Mouse (Mus musculus): ENCODE results near the gene Atp8a1.

DNA sequence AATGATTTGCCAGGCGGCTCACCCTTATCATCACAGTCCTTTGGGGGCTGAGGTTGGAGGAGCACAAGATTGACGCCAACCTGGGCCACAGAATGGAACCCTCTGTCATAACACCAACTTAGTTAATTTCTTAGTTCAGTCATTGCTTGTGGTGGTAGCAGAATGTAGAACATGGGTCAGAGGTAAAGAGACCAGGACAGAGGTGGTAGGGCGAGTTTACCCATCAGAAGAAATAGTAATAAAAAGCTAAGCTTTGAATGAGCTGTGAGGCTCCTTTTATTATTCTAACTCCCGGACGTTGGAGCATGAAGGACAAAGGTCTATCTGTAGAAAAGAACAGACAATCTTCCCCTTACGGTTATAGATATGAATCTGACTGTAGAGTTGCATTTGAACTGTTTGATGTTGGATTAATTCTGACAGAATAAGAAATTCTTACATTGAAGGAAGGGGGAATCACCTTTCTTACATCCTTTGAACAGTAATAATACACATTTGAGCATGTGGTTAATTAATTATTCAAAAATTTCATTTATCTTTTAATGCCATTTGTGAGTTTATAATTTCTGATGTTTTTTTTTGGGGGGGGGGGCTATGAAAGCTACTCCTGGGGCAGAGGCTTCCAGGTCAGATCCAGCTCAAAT lies 7.9 kb upstream of the Atp8a1 start:
- no peak for TF ChIP-seq POLR2A (IDR thresholded peaks at IDR 0.05; ENCODE audit: control insufficient read depth, low read depth, low read length)
- TF ChIP-seq CTCF (IDR thresholded peaks at IDR 0.05; ENCODE audit: control insufficient read depth, insufficient read depth, insufficient replicate concordance, low read depth, low read length) = no peak
